Mouse (Mus musculus): Measurements from ENCODE around the gene Tbc1d15. TPM values are rescaled to one million over a fixed set of nuclear protein-coding genes. Genes with fewer than 3 reads are reported as not detected.

The Tbc1d15 gene
- 10 to 100 TPM; 35.4 to 43.9 TPM for total RNA-seq (2021)

DNA sequence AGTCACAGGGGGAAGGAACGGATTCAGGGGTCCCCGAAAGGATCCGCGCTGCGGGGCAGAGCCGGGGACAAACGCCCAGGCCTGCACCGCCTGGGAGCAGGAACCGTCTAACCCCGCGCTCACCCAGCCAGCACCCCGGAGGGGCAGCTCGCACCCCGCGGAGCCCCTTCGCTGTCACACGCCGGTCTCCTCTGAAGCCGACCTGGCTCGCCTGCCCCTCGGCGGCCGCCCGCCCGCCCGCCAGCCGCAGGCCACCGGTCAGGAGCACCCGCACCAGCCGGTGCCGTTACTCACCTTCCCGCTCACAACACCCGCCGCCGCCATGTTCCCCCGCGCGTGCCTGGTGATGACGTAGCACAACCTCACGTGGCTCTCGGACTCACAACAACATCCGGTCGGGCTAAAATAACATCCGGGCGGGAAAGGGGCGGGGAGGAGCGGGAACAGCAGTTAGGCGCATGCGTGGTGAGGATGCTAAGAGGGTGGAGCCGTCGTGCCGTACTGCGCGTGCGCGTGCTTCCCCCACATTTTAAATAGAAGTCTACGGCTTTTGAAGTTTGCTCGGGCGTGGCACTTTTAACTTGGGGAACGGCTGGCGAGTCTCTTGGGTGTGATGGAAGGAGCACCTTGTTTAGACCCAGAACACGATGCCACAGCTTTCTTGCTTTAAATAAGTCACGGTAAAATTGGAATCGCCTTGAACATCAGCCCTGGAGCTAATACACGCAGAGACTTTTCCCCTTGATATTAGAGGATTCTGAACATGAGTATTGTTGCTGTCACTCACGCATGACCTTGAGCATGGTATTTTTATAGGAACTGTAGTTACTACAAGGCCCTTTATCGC is at the start of gene Tbc1d15:
Tbc1d15 (minus strand) TSS at position 380 of the 847 bp plus-strand sequence.
- DNase-seq (ENCODE audit: extremely low spot score in 1 of 2, low spot score in 2 of 2) = peak; percentile 97 to 98
- intact Hi-C loops (cut with DNase I) = loop anchor here (5.0 kb wide), 1 partner anchor 61 kb away; no protein-coding TSS in a partner anchor

GRCm38 (mm10) chr10:115298683-115299082 is 47.4 kb upstream of the Tbc1d15 start:
- DNase-seq (ENCODE audit: extremely low spot score in 1 of 2, low spot score in 2 of 2) = no peak
- intact Hi-C loops (cut with DNase I) = no loop called here

GRCm38 (mm10) chr10:115297582-115297981 is 46.3 kb upstream of the Tbc1d15 start:
- DNase-seq (ENCODE audit: extremely low spot score in 1 of 2, low spot score in 2 of 2) = no peak
- intact Hi-C loops (cut with DNase I) = no loop called here

- intact Hi-C loops (cut with DNase I) = no loop called here
- DNase-seq (ENCODE audit: extremely low spot score in 1 of 2, low spot score in 2 of 2) = no peak
Observed at GRCm38 (mm10) chr10:115296401-115296935, 45.2 kb upstream of the Tbc1d15 start.

- no peak for DNase-seq (ENCODE audit: extremely low spot score in 1 of 2, low spot score in 2 of 2)
- intact Hi-C loops (cut with DNase I) = no loop called here
Observed at GRCm38 (mm10) chr10:115295162-115295561, 43.9 kb upstream of the Tbc1d15 start.

DNA sequence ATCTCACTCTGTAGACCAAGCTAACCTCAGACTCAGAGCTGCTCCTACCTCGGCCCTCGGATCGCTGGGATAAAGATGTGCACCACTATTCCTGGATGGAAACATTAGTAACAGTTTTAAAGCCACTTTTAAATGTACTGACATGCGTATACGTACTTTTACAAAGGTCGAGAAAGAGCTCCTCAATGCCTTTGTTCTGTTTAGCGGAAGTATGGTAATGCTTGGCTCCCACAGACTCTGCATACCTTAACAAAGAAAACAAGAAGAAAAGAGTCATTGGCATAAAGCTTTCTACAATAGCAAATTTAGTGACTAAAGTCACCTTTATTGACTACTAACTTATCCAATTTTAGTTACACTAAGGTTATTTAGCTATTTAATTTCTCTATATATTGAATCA is 43.4 kb upstream of the Tbc1d15 start:
- DNase-seq (ENCODE audit: extremely low spot score in 1 of 2, low spot score in 2 of 2) = no peak
- intact Hi-C loops (cut with DNase I) = no loop called here

DNA sequence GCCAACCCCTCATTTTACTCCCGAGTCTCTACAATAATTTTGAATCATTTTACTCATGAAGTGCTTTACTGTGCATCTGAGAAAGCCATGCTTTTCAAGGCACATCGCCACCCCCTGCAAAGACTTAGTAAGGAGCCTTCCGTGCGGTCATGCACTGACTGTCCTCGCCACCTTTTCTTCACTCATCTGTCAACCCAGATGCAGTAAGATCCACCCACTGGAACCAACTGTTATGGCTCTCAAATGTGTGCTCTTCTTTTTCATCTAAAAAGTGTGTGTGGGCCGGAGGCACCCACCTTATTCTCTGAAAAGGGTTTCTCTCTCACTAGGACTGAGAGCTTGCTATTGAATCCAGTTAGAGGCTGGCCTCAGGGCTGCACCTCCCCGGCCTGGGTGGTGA is 42.7 kb upstream of the Tbc1d15 start:
- intact Hi-C loops (cut with DNase I) = no loop called here
- no peak for DNase-seq (ENCODE audit: extremely low spot score in 1 of 2, low spot score in 2 of 2)

DNA sequence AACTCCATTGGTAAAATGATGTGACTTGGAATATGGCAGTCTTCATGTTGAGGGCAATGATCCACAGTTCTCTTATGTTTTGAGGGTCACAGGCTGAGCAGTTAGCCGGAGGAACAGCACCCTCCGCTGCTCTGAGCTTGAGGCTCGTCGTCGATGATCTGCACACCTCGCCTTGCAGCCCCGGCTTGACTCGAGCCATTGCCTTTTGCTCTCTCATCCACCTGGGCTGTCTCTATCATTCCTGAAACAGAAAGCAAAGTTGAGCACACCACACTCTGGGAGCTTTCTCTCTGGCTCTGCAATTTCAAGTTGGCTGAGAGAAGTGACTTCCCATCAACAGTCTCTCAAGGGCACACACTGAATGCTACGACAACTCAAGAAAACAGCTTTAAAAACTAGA is 39.4 kb upstream of the Tbc1d15 start:
- intact Hi-C loops (cut with DNase I) = no loop called here
- no peak for DNase-seq (ENCODE audit: extremely low spot score in 1 of 2, low spot score in 2 of 2)

GRCm38 (mm10) chr10:115288856-115289255 is 37.6 kb upstream of the Tbc1d15 start:
- no peak for DNase-seq (ENCODE audit: extremely low spot score in 1 of 2, low spot score in 2 of 2)
- intact Hi-C loops (cut with DNase I) = no loop called here

GRCm38 (mm10) chr10:115284170-115284569 is 32.9 kb upstream of the Tbc1d15 start:
- intact Hi-C loops (cut with DNase I) = no loop called here
- no peak for DNase-seq (ENCODE audit: extremely low spot score in 1 of 2, low spot score in 2 of 2)

- no peak for DNase-seq (ENCODE audit: extremely low spot score in 1 of 2, low spot score in 2 of 2)
- intact Hi-C loops (cut with DNase I) = no loop called here
Observed at GRCm38 (mm10) chr10:115281381-115281780, 30.1 kb upstream of the Tbc1d15 start.

- intact Hi-C loops (cut with DNase I) = no loop called here
- no peak for DNase-seq (ENCODE audit: extremely low spot score in 1 of 2, low spot score in 2 of 2)
Observed at GRCm38 (mm10) chr10:115271649-115272048, 20.4 kb upstream of the Tbc1d15 start.

DNA sequence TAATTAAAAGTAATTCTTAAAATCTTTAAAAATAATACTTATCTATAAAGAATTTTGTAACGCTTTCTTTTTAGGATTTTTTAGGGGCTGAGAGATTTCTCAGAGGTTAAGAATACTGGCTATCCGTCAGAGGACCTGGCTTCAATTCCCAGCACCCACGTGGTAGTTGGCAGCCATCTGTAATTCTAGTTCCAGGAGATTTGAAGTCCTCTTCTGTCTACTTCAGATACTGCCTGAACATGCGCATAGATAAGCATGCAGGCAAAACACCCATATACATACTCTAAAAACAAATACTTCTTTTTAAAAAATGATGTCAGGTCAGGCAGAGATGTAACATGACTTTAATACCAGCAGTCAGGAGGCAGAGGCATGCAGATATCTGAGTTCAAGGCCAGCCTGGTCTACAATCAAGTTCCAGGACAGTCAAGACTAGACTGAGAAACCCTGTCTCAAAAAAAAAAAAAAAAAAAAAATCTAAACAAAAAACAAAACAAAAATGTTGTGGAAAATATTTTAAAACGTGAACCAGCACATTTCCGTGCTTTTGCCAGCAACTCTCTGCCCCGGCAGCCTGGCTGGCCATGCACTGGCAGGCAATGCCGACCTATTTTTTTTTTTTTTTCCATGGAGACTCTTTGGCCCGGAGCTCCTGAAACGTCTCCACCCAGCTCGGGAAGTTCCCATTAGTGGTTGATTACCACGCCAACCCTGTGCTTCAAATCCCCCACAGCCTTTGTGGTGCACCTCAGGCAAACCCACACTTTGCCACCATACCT is 19.5 kb upstream of the Tbc1d15 start:
- intact Hi-C loops (cut with DNase I) = no loop called here
- DNase-seq (ENCODE audit: extremely low spot score in 1 of 2, low spot score in 2 of 2) = no peak

DNA sequence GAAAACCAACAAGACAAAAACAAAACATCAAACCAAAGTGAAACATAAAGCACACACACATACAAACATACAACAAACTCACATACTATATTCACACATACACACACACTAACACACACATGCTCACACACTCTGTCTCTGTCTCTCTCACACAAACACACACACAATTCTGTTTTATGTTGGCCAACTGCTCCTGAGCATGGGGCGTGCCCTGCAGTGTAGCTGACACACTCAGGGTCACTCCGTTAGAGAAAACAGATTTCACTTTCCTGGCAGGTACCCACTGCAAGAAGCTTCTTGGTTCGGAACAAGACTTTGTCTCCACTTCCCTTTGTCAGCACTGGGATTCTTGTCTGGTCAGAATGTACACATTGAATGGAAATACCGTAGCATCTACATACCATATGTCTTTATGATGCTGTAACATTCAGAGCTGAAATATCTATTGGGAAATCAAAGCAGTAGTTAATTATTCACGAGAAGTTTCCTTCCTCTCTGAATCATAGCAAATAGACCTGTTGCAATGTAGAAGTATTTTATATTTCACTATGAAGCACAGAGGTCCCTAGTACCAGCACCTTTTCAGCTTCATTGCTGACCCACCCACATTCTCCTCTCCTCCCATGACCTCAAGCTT is 11.8 kb upstream of the Tbc1d15 start:
- DNase-seq (ENCODE audit: extremely low spot score in 1 of 2, low spot score in 2 of 2) = no peak
- intact Hi-C loops (cut with DNase I) = no loop called here

DNA sequence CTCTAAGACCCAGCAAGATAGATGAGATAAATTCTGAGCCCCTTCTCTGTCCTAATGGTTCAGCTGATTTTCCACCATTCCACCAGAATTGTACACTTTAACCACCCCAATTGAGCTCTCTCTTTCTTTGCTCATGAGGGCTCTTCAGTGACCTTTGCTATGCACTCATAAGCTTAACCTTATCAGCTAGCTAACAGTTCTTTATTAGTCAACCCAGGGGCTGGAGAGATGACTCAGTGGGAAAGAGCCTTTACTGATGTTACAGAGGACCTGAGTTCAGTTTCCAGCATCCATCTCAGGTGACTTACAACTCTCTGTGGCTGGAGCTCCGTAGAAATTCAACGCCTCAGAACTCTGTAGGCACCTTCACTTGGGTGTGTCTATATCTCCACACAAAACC is 11.0 kb upstream of the Tbc1d15 start:
- intact Hi-C loops (cut with DNase I) = no loop called here
- no peak for DNase-seq (ENCODE audit: extremely low spot score in 1 of 2, low spot score in 2 of 2)

- no peak for DNase-seq (ENCODE audit: extremely low spot score in 1 of 2, low spot score in 2 of 2)
- intact Hi-C loops (cut with DNase I) = no loop called here
Observed at GRCm38 (mm10) chr10:115261428-115261827, 10.2 kb upstream of the Tbc1d15 start.

DNA sequence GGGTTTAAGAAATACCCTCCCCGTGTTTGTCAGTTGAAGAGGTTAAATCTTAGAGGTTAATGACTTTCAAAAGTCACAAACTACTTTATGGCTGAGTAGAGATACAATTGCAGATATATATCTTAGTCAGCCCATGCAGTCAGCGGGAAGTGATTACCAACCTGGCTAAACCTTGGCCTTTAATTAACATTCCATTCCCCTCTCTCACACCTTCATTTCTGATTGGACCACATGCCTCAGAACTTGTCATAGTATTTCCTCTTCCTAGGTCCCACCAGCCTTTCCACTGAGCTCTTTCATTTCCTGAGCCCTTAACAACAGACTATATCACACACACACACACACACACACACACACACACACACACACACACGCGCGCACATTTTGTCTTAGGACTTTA is 4.9 kb upstream of the Tbc1d15 start:
- DNase-seq (ENCODE audit: extremely low spot score in 1 of 2, low spot score in 2 of 2) = no peak
- intact Hi-C loops (cut with DNase I) = no loop called here

DNA sequence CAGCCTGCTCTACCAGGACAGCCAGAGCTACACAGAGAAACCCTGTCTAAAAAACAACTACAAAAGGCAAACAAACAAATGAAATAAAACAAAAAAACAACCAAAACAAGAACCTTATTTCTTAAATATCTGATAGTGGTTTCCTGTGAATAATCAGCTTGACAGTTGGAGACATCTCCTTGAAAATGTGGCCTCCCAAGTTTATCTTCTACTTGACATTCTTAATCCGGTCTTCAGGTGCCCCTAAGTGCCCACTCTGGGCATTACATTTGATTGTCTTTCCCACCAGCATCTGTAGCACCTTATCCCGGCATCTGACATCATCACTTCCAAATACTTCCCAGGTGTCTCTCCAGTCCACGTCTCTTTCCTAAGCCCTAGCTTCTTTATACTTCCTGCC is 2.3 kb upstream of the Tbc1d15 start:
- DNase-seq (ENCODE audit: extremely low spot score in 1 of 2, low spot score in 2 of 2) = no peak
- intact Hi-C loops (cut with DNase I) = loop anchor here (5.0 kb wide), 1 partner anchor 59 kb away; no protein-coding TSS in a partner anchor

GRCm38 (mm10) chr10:115252321-115252757 is 1.1 kb upstream of the Tbc1d15 start:
- intact Hi-C loops (cut with DNase I) = loop anchor here (5.0 kb wide), 1 partner anchor 60 kb away; no protein-coding TSS in a partner anchor
- DNase-seq (ENCODE audit: extremely low spot score in 1 of 2, low spot score in 2 of 2) = no peak
